8 mouse cellular contexts compared by ENCODE assay signal in the genomic region with DNA sequence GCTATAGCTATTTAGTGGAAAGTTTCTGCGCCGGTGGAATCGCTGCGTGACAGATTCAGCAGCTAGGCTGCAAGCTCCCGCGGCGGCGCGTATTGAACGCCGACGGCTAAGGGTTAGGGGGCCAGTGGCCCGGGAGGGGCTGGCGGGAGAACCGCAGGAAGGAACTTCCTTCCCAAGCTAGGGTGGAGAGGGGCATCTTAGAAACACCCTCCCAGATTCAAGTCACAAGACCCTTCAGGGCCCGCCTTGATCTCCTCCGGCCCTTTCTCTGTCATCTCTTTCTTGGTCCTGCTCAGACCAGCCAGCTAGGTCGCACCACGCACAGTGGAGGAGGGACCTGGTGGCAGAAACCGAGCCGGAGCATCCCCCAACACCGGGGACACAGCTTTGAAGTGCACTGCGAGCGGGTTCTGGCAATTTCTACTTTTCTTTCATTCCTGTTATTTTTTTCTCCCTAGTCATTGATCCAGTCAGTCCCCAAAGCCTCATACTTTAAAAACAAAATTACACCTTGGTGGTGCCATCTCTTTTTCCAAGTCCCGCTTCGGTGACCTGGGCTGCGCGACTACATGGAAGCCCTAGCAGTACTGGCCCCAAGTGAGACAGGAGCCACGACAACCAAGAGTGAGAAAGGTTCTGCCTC. TPM values are rescaled to one million over a fixed set of nuclear protein-coding genes. Genes with fewer than 3 reads are reported as not detected.
DNase-seq lines count a peak whose midpoint lies in the region; ATAC-seq and TF ChIP-seq lines count a peak whose summit lies in the region.

No protein-coding gene starts in this region.

- no peaks in the 10 kb centered on the region for H3K36me3 ChIP-seq in kidney, postnatal 0 days (ENCODE audit: insufficient read depth, low read length)
- H3K36me3 ChIP-seq in heart, embryonic 11.5 days (ENCODE audit: control insufficient read depth, insufficient read depth, low read length) = no peaks in the 10 kb centered on the region
- no peaks in the 10 kb centered on the region for H3K36me3 ChIP-seq in limb, embryonic 12.5 days
- no peaks in the 10 kb centered on the region for H3K36me3 ChIP-seq in midbrain, embryonic 15.5 days (replicated peaks)

- TF ChIP-seq CTCF in kidney, postnatal 0 days (IDR thresholded peaks at IDR 0.05; ENCODE audit: low read depth) = no peak

- ATAC-seq in kidney, postnatal 0 days (replicated peaks; ENCODE audit: low FRiP score, low read depth) = peak; percentile 43; the same call in 1 of the 2 replicates
- peak; percentile 56; the same call in 1 of the 2 replicates for ATAC-seq in heart, embryonic 11.5 days (replicated peaks; ENCODE audit: insufficient number of reproducible peaks, low FRiP score, low TSS enrichment)
- ATAC-seq in limb, embryonic 12.5 days (ENCODE audit: insufficient number of reproducible peaks, insufficient read depth, low FRiP score, low TSS enrichment, low read depth) = no peak
- peak; percentile 46 for ATAC-seq in midbrain, embryonic 15.5 days (replicated peaks)

- H3K9ac ChIP-seq in kidney, postnatal 0 days (ENCODE audit: low read depth, low read length) = 0 out of 2 replicates have a peak overlapping the region, but pooled peaks have one; percentile 6
- H3K9ac ChIP-seq in heart, embryonic 11.5 days (ENCODE audit: low read depth, low read length) = peak overlapping the region; percentile 83
- peak overlapping the region; percentile 91 for H3K9ac ChIP-seq in limb, embryonic 12.5 days (replicated peaks)
- H3K9ac ChIP-seq in midbrain, embryonic 15.5 days = peak overlapping the region; percentile 78

- H3K9me3 ChIP-seq in kidney, postnatal 0 days (replicated peaks; ENCODE audit: low read length) = no peaks in the 10 kb centered on the region
- H3K9me3 ChIP-seq in heart, embryonic 11.5 days (replicated peaks; ENCODE audit: control insufficient read depth, low read length) = no peaks in the 10 kb centered on the region
- H3K9me3 ChIP-seq in limb, embryonic 12.5 days = no peaks in the 10 kb centered on the region
- no peaks in the 10 kb centered on the region for H3K9me3 ChIP-seq in midbrain, embryonic 15.5 days

- peaks cover 5% of the 10 kb centered on the region; the same call in 1 of the 2 replicates for H3K4me1 ChIP-seq in kidney, postnatal 0 days (replicated peaks; ENCODE audit: insufficient read depth, low read length)
- no peaks in the 10 kb centered on the region for H3K4me1 ChIP-seq in brown adipose tissue, adult 24 weeks (ENCODE audit: control insufficient read depth, insufficient read depth, insufficient read length, low read length)
- 0 out of 2 replicates have a peak, but pooled peaks cover 4% of the 10 kb centered on the region for H3K4me1 ChIP-seq in heart, embryonic 11.5 days (ENCODE audit: control insufficient read depth, insufficient read depth, low read length)
- H3K4me1 ChIP-seq in limb, embryonic 12.5 days (replicated peaks) = peaks cover 39% of the 10 kb centered on the region
- H3K4me1 ChIP-seq in midbrain, embryonic 15.5 days = peaks cover 37% of the 10 kb centered on the region

- 1% methylated on average over 29 of the region's 29 CpGs for WGBS in kidney, postnatal 0 days
- WGBS in heart, embryonic 11.5 days (ENCODE audit: insufficient replicate concordance) = under 1% methylated on average over 29 of the region's 29 CpGs
- under 1% methylated on average over 29 of the region's 29 CpGs for WGBS in limb, embryonic 12.5 days
- under 1% methylated on average over 29 of the region's 29 CpGs for WGBS in midbrain, embryonic 15.5 days

- peaks cover 26% of the 10 kb centered on the region for H3K27me3 ChIP-seq in kidney, postnatal 0 days (ENCODE audit: insufficient read depth, low read length)
- no peaks in the 10 kb centered on the region for H3K27me3 ChIP-seq in heart, embryonic 11.5 days (ENCODE audit: control insufficient read depth, insufficient read depth, low read length)
- H3K27me3 ChIP-seq in limb, embryonic 12.5 days = peaks cover 18% of the 10 kb centered on the region
- H3K27me3 ChIP-seq in midbrain, embryonic 15.5 days (replicated peaks) = no peaks in the 10 kb centered on the region

- peak overlapping the region; percentile 94 for H3K4me2 ChIP-seq in kidney, postnatal 0 days (ENCODE audit: low read length)
- peak overlapping the region; percentile 85 for H3K4me2 ChIP-seq in heart, embryonic 11.5 days
- H3K4me2 ChIP-seq in limb, embryonic 12.5 days = peak overlapping the region; percentile 80
- H3K4me2 ChIP-seq in midbrain, embryonic 15.5 days = peak overlapping the region; percentile 97

- no peak overlapping the region for H3K27ac ChIP-seq in kidney, postnatal 0 days
- H3K27ac ChIP-seq in brown adipose tissue, adult 24 weeks (replicated peaks; ENCODE audit: low read depth, low read length) = no peak overlapping the region
- peak overlapping the region; percentile 81 for H3K27ac ChIP-seq in heart, embryonic 11.5 days (ENCODE audit: low read depth, low read length)
- peak overlapping the region; percentile 96 for H3K27ac ChIP-seq in limb, embryonic 12.5 days
- peak overlapping the region; percentile 72 for H3K27ac ChIP-seq in midbrain, embryonic 15.5 days

- DNase-seq in kidney, postnatal 0 days (ENCODE audit: low spot score) = peak; percentile 15
- no peak for DNase-seq in kidney, postnatal 36 days
- DNase-seq in Muller cell, postnatal 12 days (ENCODE audit: inconsistent ontology term) = no peak
- DNase-seq in cerebellum, adult 11-12 months = no peak

- peak overlapping the region; percentile 54 for H3K4me3 ChIP-seq in kidney, postnatal 0 days (replicated peaks; ENCODE audit: low read depth, low read length)
- H3K4me3 ChIP-seq in brown adipose tissue, adult 24 weeks (ENCODE audit: insufficient read depth, low read depth, low read length) = peak overlapping the region; percentile 64
- peak overlapping the region; percentile 75 for H3K4me3 ChIP-seq in heart, embryonic 11.5 days (ENCODE audit: low read depth, low read length)
- H3K4me3 ChIP-seq in limb, embryonic 12.5 days (replicated peaks) = peak overlapping the region; percentile 77
- H3K4me3 ChIP-seq in midbrain, embryonic 15.5 days = peak overlapping the region; percentile 94

RNA-seq across cellular contexts. Expression of a gene that starts 1.1 kb away (rescaled TPM):
- polyA plus RNA-seq in kidney, postnatal 0 days (2015; fragmentation: Nextera tagmentation; extraction: Ambion mirVana) = 2.4 and 2.5 TPM in 2 replicates
- polyA plus RNA-seq in brown adipose tissue, adult 24 weeks (2012; ENCODE audit: insufficient read depth, insufficient read length, missing spikeins) = 2.1 and 2.2 TPM in 2 replicates
- 14.5 and 14.8 TPM in 2 replicates for polyA plus RNA-seq in heart, embryonic 11.5 days (2014; fragmentation: Nextera tagmentation; extraction: Ambion mirVana)
- 26.8 and 33.0 TPM in 2 replicates for polyA plus RNA-seq in limb, embryonic 12.5 days (2016; fragmentation: Nextera tagmentation; extraction: Ambion mirVana)
- polyA plus RNA-seq in midbrain, embryonic 15.5 days (2015; fragmentation: Nextera tagmentation; extraction: Ambion mirVana) = 78.7 and 80.9 TPM in 2 replicates

Comparison
In these comparisons a context has a peak if more than half of its experiments do, and no peak if none do; other contexts are left out.
1. H3K27ac ChIP-seq: peak in heart, embryonic 11.5 days (single experiment), limb, embryonic 12.5 days (single experiment) and midbrain, embryonic 15.5 days (single experiment); none in kidney, postnatal 0 days (single experiment) and brown adipose tissue, adult 24 weeks (single experiment).
2. H3K9ac ChIP-seq: peak in every context shown above with its lines; median percentile 91 in limb, embryonic 12.5 days; 83 in heart, embryonic 11.5 days; 78 in midbrain, embryonic 15.5 days; 6 in kidney, postnatal 0 days.
3. Peak in every context shown above with its lines, with median percentiles within 50 percentile points of each other: H3K4me2 ChIP-seq and H3K4me3 ChIP-seq.